Mouse (Mus musculus) frontal cortex, postnatal 25 days (tissue): Measurements from ENCODE around the gene D930048N14Rik.
"Not testable (repeated sequence)": the region's sequence is repeated elsewhere in the genome, so short reads cannot be mapped to it uniquely, and the experiment has no call there.

ENCODE experiments used
- DNase-seq, 2 experiments: peaks; one replicate each; pipeline ENCODE4 v3.0.0; 2022; ENCODE audit warnings: low spot score in 2 of 2

Gene D930048N14Rik

DNA sequence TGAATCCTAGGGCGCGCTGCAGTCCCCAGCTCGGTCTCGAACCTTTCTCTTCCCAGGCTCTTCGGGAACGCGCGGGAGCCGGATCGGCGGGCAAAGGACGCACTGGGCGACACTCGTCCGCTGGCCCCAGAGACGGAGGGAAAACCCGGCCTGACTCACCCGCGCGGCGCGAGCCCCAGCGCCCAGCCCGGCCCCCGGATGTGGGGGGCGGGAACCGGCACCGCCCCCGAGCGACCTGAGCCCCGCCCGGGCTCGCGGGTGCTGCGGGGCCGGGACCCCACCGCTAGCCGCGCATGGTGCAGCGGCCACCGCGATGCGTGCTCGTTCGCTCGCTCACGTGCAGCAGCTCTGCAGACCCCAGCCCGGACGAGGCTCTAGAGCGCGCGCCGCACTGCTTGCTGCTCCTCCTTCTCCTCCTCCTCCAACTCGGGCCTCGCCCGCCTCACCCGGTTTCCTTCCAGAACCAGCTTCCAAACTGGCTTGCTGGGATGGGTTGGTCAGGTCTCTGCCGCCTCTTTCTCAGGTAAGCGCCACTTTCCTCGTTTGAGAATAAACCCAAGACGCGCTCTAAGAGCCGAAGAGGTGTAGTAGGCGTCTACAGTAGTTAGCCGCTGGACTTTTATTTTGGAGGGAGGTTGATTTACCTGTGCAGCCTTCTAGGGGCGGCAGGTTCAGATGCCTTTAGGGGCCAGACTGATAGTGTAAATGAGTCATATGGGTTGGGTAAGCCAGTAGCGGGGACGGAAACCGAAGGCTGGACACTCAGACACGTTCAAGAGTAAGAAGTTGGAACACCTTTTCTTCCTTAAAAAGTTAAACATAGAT is at the start of gene D930048N14Rik, which contains the start of gene N4bp3:
TSS of gene D930048N14Rik (plus strand) at position 264 of the 825 bp plus-strand sequence.
TSS of gene N4bp3 (minus strand) at position 152 of the 825 bp plus-strand sequence.
- no peak for DNase-seq

- no peak for DNase-seq
Observed at GRCm38 (mm10) chr11:51602253-51602652, 48.5 kb upstream of the D930048N14Rik start.

- DNase-seq, result peak; percentile 54 to 56
Observed at GRCm38 (mm10) chr11:51605602-51606446, 44.9 kb upstream of the D930048N14Rik start.

- DNase-seq, result peak; percentile 97 to 98
Observed at GRCm38 (mm10) chr11:51606447-51607095, 44.2 kb upstream of the D930048N14Rik start, which contains the start of gene Hnrnpab. Gene Hnrnpab (minus strand): TSS chr11:51606847.

- DNase-seq, result no peak
Observed at GRCm38 (mm10) chr11:51607096-51607738, 43.5 kb upstream of the D930048N14Rik start.

DNA sequence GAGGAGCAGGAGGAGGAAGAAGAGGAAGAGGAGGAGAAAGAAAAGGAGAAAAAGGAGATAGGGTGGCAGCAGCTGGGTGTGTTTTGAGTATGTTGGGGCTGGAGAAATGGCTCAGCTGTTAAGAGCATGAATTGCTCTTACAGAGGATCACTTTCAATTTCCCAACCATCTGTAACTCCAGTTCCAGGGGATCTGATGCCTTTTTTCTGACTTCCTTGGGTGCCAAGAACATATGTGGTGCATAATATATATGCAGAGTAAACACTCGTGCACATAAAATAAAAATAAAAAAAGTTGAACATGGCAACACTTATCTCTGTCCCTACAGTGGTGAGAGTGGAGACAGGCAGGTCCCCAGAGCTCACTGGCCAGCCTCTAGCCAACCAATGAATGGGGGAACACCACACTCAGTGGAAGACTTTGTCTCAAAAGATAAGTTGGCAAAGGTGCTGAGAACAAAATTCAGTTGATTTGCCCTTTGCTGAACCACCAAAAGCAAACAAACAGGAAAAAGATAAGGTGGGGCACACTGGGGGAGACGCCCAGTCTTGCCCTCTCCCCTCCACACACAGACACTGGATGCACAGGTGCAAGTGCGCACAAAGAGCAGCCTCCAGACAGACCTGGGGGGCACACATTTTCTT is 41.4 kb upstream of the D930048N14Rik start:
- DNase-seq, result no peak

DNA sequence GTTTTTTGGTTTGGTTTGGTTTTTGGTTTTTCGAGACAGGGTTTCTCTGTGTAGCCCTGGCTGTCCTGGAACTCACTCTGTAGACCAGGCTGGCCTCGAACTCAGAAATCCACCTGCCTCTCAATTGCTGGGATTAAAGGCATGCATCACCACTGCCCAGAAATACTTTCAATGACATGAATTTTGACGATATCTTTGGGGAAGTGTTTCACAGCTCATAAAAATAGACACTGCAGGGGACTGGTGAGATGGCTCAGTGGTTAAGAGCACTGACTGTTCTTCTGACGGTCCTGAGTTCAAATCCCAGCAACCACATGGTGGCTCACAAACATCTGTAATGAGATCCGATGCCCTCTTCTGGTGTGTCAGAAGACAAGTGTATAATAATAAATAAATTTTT is 40.8 kb upstream of the D930048N14Rik start:
- DNase-seq, result not testable (repeated sequence)

DNA sequence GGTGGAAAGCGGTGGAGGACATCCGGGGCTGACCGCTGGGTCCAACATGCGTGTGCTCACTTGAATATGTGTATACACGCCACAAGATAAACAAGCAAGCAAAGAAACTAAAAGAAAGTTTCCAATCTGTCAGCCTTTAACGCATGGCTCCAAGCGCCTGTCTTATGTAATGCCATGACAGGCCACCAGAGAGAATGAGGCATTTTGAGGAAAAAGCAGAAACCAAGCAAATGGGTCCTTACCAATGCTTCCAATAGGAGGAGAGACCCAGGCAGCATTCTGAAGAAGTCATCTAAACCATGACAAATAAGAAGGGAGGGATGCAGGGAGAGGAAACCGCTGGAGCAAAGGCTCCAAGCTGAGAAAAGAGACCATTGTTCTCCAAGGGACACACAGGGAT is 36.5 kb upstream of the D930048N14Rik start:
- no peak for DNase-seq

DNA sequence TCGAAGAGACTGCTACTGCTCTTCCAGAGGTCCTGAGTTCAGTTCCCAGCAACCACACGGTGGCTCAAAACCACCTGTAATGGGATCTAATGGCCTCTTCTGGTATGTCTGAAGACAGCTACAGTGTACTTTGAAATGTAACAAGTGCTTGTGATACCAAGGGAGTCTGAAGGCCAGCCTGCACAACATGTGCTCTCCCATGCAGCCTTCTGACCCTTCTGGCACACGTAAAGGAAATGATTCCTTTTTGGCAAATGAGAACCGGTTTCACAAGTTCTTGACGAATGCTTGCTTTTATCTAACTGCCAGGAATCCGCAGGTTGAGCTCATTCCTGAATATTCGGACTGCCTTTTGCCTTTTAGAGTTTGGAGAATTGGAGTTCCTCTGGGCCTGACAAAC is 35.6 kb upstream of the D930048N14Rik start:
- no peak for DNase-seq

DNA sequence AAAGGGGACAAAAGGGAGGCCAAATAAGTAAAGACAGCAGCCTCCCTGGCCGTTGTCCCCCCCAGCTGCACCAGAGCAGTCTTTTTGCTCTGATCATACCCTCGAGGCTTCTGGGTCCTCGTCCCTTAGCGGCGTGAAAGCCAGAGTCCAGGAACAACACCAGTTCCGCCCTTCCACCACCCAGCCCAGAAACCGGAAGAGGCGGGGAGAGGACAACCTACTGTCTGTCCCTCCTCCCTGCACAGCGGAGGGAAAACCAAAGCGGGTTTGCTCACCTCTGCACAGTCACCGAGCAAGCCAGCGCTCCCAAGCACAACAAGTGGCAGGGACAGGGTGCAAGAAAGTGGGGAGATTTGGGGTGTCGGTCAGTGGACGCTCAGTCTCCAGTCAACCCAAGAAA is 35.2 kb upstream of the D930048N14Rik start:
- DNase-seq, result no peak

GRCm38 (mm10) chr11:51616113-51616512 is 34.6 kb upstream of the D930048N14Rik start:
- not testable (repeated sequence) for DNase-seq

GRCm38 (mm10) chr11:51617693-51618092 is 33.1 kb upstream of the D930048N14Rik start:
- DNase-seq, result peak in 1 of 2 experiments; percentile 59

DNA sequence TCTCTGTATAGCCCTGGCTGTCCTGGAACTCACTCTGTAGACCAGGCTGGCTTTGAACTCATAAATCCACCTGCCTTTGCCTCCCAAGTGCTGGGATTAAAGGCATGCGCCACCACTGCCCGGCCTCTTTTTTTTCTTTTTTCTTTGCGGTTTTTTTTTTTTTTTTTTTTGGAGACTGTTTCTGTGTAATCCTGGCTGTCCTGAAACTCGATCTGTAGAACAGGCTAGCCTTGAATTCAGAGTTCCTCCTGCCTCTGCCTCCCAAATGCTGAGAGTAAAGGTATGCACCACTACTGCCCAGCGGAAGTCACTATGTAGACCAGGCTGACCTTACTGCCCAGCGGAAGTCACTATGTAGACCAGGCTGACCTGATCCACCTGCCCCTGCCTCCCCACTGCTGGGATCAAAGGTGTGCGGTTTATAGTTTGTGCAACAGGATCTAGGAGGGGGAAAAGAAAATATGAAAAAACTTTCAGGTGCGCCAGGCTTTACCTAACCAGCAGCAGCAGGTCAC is 31.8 kb upstream of the D930048N14Rik start:
- no peak for DNase-seq

- peak; percentile 74 to 85 for DNase-seq
Observed at GRCm38 (mm10) chr11:51619409-51620060, 31.2 kb upstream of the D930048N14Rik start, which contains the start of gene Nhp2. Gene Nhp2 (plus strand): TSS chr11:51619735.

- no peak for DNase-seq
Observed at GRCm38 (mm10) chr11:51620084-51620483, 30.7 kb upstream of the D930048N14Rik start.

DNA sequence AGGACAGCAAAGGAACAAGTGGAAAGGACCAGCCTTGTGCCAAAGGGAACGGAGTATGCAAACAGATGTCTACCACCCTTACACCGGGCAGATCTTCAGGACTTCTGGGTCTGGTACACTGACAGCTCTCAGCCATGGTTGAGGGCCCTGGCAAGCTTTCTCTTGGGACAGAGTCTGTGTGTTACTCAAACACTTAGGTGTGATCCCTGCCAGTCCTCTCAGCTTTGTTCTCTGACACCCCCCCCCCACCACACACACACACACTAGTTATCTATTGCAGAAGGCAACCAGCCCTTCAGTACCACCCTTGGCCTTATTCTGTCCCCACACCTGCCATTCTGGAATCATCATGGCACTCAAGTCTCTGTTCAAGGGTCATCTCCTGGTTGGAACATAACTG is 29.0 kb upstream of the D930048N14Rik start:
- no peak for DNase-seq

DNA sequence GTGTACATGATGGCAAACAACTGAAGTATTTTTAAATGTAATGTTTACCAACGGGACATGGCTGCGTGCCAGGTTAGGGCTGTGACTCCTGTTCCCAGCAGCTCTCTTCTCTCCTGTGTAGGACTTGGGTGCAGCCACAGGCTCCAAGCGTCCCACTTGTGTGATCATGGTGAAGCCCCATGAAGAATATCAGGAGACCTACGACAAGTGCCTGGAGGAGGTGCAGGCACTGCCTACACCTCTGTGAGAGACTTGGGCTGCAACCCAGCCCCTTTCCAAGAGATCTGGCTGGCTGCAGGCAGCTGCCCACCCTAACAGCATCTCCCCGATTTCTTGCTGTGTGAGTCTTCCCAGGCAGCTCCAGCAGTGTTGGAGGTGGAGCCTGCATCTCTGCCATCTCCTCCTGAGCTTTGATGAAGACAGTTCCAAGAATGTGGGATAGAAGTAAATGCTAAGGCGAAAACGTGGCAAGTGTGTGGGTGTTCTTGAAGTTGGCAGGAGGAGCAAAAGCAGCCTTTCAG is 27.7 kb upstream of the D930048N14Rik start:
- peak; percentile 46 to 63 for DNase-seq

- no peak for DNase-seq
Observed at GRCm38 (mm10) chr11:51625187-51625820, 25.4 kb upstream of the D930048N14Rik start.

- no peak for DNase-seq
Observed at GRCm38 (mm10) chr11:51627425-51627824, 23.3 kb upstream of the D930048N14Rik start.
